Comparison of ENCODE assay signal across 9 mouse cellular contexts in the genomic region with DNA sequence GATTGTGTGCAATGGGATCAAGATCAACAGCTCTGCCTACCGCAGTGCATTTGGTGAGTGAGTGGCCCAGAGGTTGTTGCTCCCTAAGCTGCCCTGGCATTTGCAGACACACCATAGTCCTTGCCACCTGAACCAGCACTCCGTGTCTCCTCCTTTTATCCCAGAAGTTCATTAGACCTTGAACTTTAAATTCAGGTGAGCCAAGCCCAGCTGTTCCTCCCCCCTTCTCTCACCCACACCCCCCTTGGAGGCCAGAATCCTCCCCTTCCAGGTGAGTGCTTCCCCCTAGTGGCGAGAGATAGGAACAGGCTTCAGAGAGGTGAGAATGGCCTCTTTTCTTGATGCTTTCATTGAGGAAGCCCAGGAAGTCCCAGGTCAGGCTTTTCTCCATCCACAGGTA. TPM values are rescaled to one million over a fixed set of nuclear protein-coding genes. Genes with fewer than 3 reads are reported as not detected.
A peak's percentile ranks its signal among the peaks of the same experiment; 100 is the strongest.
DNase-seq lines count a peak whose midpoint lies in the region; ATAC-seq and TF ChIP-seq lines count a peak whose summit lies in the region.
"Had no signal": no experiment of that assay in that cellular context is flagged by ENCODE, and none has a peak within 500 bp of the region (broad histone marks: within the 10 kb centered on the region; RNA-seq: fewer than 3 reads in every experiment).

No protein-coding gene starts in this region.

- H3K9ac ChIP-seq in kidney, embryonic 16.5 days (replicated peaks; ENCODE audit: low read length), result no peak overlapping the region
- H3K9ac ChIP-seq: heart, embryonic 13.5 days; neural tube, embryonic 13.5 days had no signal

- TF ChIP-seq POLR2A in cortical plate, adult 2 months (IDR thresholded peaks at IDR 0.05; ENCODE audit: extremely low read depth, insufficient read depth, low read length), result no peak

- peak; percentile 61 for TF ChIP-seq CTCF in cortical plate, adult 2 months (IDR thresholded peaks at IDR 0.05; ENCODE audit: extremely low read depth, insufficient read depth, low read length)

- H3K9me3 ChIP-seq in kidney, embryonic 16.5 days (ENCODE audit: low read length), result no peaks in the 10 kb centered on the region
- H3K9me3 ChIP-seq: heart, embryonic 13.5 days; neural tube, embryonic 13.5 days had no signal

- no peak overlapping the region for H3K27ac ChIP-seq in kidney, embryonic 16.5 days (ENCODE audit: low read length)
- no peak overlapping the region for H3K27ac ChIP-seq in cortical plate, adult 2 months (ENCODE audit: insufficient read depth, low read length)
- H3K27ac ChIP-seq: heart, embryonic 13.5 days; neural tube, embryonic 13.5 days had no signal

- DNase-seq in kidney, adult 11 months, result peak; percentile 74
- peak; percentile 51 for DNase-seq in MN1 (ENCODE audit: low spot score)
- DNase-seq in kidney, postnatal 4 days, result peak; percentile 39 to 63
- peak; percentile 38 for DNase-seq in thymus, postnatal 14 days
- no peak for DNase-seq in left cerebral cortex, adult 9 months (ENCODE audit: low spot score in 2 of 2)

- WGBS in kidney, embryonic 16.5 days, result 43% methylated on average over 3 of the region's 3 CpGs

- H3K27me3 ChIP-seq in kidney, embryonic 16.5 days (ENCODE audit: insufficient read depth, low read length), result no peaks in the 10 kb centered on the region
- H3K27me3 ChIP-seq: heart, embryonic 13.5 days; neural tube, embryonic 13.5 days had no signal

- H3K36me3 ChIP-seq in kidney, embryonic 16.5 days (ENCODE audit: insufficient read depth, low read length), result peaks cover 14% of the 10 kb centered on the region

- no peak overlapping the region for H3K4me3 ChIP-seq in kidney, embryonic 16.5 days (ENCODE audit: low read length)
- no peak overlapping the region for H3K4me3 ChIP-seq in cortical plate, adult 2 months (ENCODE audit: insufficient read depth, low read length)
- H3K4me3 ChIP-seq: heart, embryonic 13.5 days; neural tube, embryonic 13.5 days had no signal

- no peak overlapping the region for H3K4me2 ChIP-seq in kidney, embryonic 16.5 days (replicated peaks; ENCODE audit: low read depth, low read length)
- H3K4me2 ChIP-seq: heart, embryonic 13.5 days; neural tube, embryonic 13.5 days had no signal

- ATAC-seq in kidney, embryonic 16.5 days (ENCODE audit: low FRiP score, low TSS enrichment), result no peak

- peaks cover 6% of the 10 kb centered on the region; the same call in 1 of the 2 replicates for H3K4me1 ChIP-seq in kidney, embryonic 16.5 days (ENCODE audit: insufficient read depth, low read length)
- peaks cover 2% of the 10 kb centered on the region; the same call in 1 of the 2 replicates for H3K4me1 ChIP-seq in cortical plate, adult 2 months (ENCODE audit: control insufficient read depth, insufficient read depth, low read length)
- H3K4me1 ChIP-seq: heart, embryonic 13.5 days; neural tube, embryonic 13.5 days had no signal

RNA-seq across cellular contexts. Expression of gene Aifm2, which starts 19.3 kb away (rescaled TPM):
- polyA plus RNA-seq in kidney, embryonic 16.5 days (2015; fragmentation: Nextera tagmentation; extraction: Ambion mirVana), result 24.3 and 28.0 TPM in 2 replicates
- 8.7 and 10.6 TPM in 2 replicates for polyA plus RNA-seq in cortical plate, adult 2 months (2012; rRNA removed)

RNA-seq across cellular contexts. Expression of gene Tysnd1, which starts 39.1 kb away (rescaled TPM):
- polyA plus RNA-seq in kidney, embryonic 16.5 days (2015; fragmentation: Nextera tagmentation; extraction: Ambion mirVana), result 31.2 and 37.0 TPM in 2 replicates
- polyA plus RNA-seq in cortical plate, adult 2 months (2012; rRNA removed), result 23.6 and 25.5 TPM in 2 replicates

RNA-seq across cellular contexts. Expression of gene H2afy2, which starts 49.6 kb away (rescaled TPM):
- polyA plus RNA-seq in kidney, embryonic 16.5 days (2015; fragmentation: Nextera tagmentation; extraction: Ambion mirVana), result 140 and 155 TPM in 2 replicates
- 16.8 and 17.9 TPM in 2 replicates for polyA plus RNA-seq in cortical plate, adult 2 months (2012; rRNA removed)

RNA-seq across cellular contexts. Expression of gene Sar1a, which starts 54.3 kb away (rescaled TPM):
- polyA plus RNA-seq in kidney, embryonic 16.5 days (2015; fragmentation: Nextera tagmentation; extraction: Ambion mirVana), result 247 and 260 TPM in 2 replicates
- 106 and 108 TPM in 2 replicates for polyA plus RNA-seq in cortical plate, adult 2 months (2012; rRNA removed)

Comparison
In these comparisons a context has a peak if more than half of its experiments do, and no peak if none do; other contexts are left out.
1. DNase-seq: peak in kidney, adult 11 months (single experiment), MN1 (single experiment), kidney, postnatal 4 days (2 of 2) and thymus, postnatal 14 days (single experiment); none in left cerebral cortex, adult 9 months (0 of 2).